Mouse (Mus musculus) forebrain, embryonic 16.5 days (tissue): ENCODE data around the gene Piezo1. TPM values are rescaled to one million over a fixed set of nuclear protein-coding genes. Genes with fewer than 3 reads are reported as not detected.

ENCODE experiments used
- ATAC-seq: fragments of 200-750 bp; cut with Nextera tagmentation; 2 replicates; pipeline ENCODE4 v1.8.0; 2017; ENCODE audit warnings: mild to moderate bottlenecking, moderate library complexity
- H3K27ac ChIP-seq: fragments of 300-500 bp; sonication (generic); 2 replicates; pipeline ENCODE4 v1.5.1; 2014; ENCODE audit warnings: low read length, control low read depth
- H3K27me3 ChIP-seq: fragments of 300-500 bp; sonication (generic); replicated peaks from 2 replicates; pipeline ENCODE4 v1.6.1; 2014; ENCODE audit warnings: low read length; ENCODE audit not compliant: control insufficient read depth, insufficient read depth
- H3K36me3 ChIP-seq: fragments of 300-500 bp; sonication (generic); 2 replicates; pipeline ENCODE4 v1.6.1; 2014; ENCODE audit not compliant: control insufficient read depth, insufficient read depth
- H3K4me1 ChIP-seq: fragments of 300-500 bp; sonication (generic); replicated peaks from 2 replicates; pipeline ENCODE4 v1.6.1; 2014; ENCODE audit warnings: low read length; ENCODE audit not compliant: control insufficient read depth, insufficient read depth
- H3K4me2 ChIP-seq: fragments of 300-500 bp; sonication (generic); 2 replicates; pipeline ENCODE4 v1.6.1; 2014; ENCODE audit warnings: mild to moderate bottlenecking, low read length, control low read depth
- H3K4me3 ChIP-seq: fragments of 300-500 bp; sonication (generic); replicated peaks from 2 replicates; pipeline ENCODE4 v1.5.1; 2014; ENCODE audit warnings: mild to moderate bottlenecking, low read length, control low read depth
- H3K9ac ChIP-seq: fragments of 300-500 bp; sonication (generic); replicated peaks from 2 replicates; pipeline ENCODE4 v1.6.1; 2014; ENCODE audit warnings: low read depth, low read length, control low read depth
- H3K9me3 ChIP-seq: fragments of 300-500 bp; sonication (generic); 2 replicates; pipeline ENCODE4 v1.6.1; 2016; ENCODE audit warnings: low read length; ENCODE audit not compliant: control insufficient read depth
- WGBS: fragments of 180-500 bp; shearing (Covaris S2); extraction: QIAGEN DNeasy Blood & Tissue Kit; methylation state at CpG from one replicate; pipeline ENCODE4 v1.1.7; 2014; 5-methylcytosine and 5-hydroxymethylcytosine counted together
- polyA plus RNA-seq: library from polyadenylated mRNA; unstranded; fragments of >200 nt; fragmentation: Nextera tagmentation; extraction: Ambion mirVana; gene quantifications from 2 replicates; pipeline ENCODE4 v1.2.1, GENCODE M21; 2015

Piezo1 gene
- polyA plus RNA-seq, 1 experiment from 2014 or later, result 1.9 TPM

DNA sequence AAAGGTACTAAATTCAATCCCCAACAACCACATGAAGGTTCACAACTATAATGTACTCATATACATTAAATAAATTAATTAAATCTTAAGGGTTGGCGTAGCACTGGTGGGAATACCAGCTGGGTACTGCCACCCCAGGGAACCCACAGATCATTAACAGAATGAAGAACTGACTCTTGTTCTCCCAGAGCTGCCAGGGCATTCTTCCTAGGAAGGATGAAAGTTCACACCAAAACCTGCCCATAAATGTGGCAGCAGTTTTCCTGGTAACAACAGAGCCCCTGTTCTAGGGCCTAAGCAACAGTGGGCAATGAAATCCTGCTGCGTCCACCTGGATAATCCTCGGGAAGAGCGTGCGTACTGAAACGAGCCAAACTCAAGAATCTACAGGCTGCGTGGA lies 108.8 kb downstream of the Piezo1 start:
- Histone ChIP-seq H3K9me3 (no peaks in the 10 kb centered on the region), H3K27me3 (no peaks in the 10 kb centered on the region), H3K4me3 (peak overlapping the region; percentile 77), H3K4me2 (peak overlapping the region; percentile 94), H3K4me1 (peaks cover 24% of the 10 kb centered on the region), H3K36me3 (no peaks in the 10 kb centered on the region), H3K27ac (peak overlapping the region; percentile 66; the same call in 1 of the 2 replicates), H3K9ac (peak overlapping the region; percentile 81)
- ATAC-seq, result no peak
- WGBS, result 15% methylated on average over 7 of the region's 7 CpGs

DNA sequence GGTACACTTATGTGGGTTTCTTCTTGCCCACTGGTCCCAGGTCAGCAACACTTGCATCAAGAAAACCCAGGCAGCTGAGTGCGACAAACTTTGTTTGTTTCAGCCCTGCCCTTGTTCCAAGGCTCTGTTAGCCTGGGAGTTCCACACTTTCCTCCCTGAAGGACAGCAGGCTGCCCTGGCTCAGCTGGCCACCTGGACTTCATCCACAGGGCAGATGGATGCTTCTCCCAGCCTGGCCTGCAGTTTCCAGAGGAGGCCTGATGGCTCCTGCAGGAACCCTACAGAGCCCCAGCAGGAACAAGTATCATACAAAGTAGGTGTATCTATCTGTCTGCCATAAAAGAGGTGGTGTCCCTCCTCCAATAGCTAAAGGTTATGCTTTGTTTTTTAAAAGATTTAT lies 109.8 kb downstream of the Piezo1 start:
- Histone ChIP-seq H3K27me3 (no peaks in the 10 kb centered on the region), H3K36me3 (peaks cover 3% of the 10 kb centered on the region; the same call in 1 of the 2 replicates)
- 100% methylated on average over 1 of the region's 1 CpGs for WGBS

GRCm38 (mm10) chr8:122439336-122439735 lies 111.8 kb downstream of the Piezo1 start:
- Histone ChIP-seq H3K9me3 (no peaks in the 10 kb centered on the region), H3K4me3 (no peak overlapping the region), H3K9ac (no peak overlapping the region), H3K36me3 (peaks cover 8% of the 10 kb centered on the region; the same call in 1 of the 2 replicates), H3K27ac (no peak overlapping the region), H3K4me2 (no peak overlapping the region), H3K27me3 (no peaks in the 10 kb centered on the region), H3K4me1 (peaks cover 7% of the 10 kb centered on the region)
- ATAC-seq, result no peak
- WGBS, result 92% methylated on average over 16 of the region's 16 CpGs

More for the DNA sequence above, 109.8 kb downstream of the Piezo1 start:
- peaks cover 24% of the 10 kb centered on the region for H3K4me1 ChIP-seq
- no peak overlapping the region for H3K27ac ChIP-seq
- H3K9me3 ChIP-seq, result no peaks in the 10 kb centered on the region
- H3K4me3 ChIP-seq, result no peak overlapping the region
- no peak overlapping the region for H3K9ac ChIP-seq
- no peak for ATAC-seq
- H3K4me2 ChIP-seq, result no peak overlapping the region

DNA sequence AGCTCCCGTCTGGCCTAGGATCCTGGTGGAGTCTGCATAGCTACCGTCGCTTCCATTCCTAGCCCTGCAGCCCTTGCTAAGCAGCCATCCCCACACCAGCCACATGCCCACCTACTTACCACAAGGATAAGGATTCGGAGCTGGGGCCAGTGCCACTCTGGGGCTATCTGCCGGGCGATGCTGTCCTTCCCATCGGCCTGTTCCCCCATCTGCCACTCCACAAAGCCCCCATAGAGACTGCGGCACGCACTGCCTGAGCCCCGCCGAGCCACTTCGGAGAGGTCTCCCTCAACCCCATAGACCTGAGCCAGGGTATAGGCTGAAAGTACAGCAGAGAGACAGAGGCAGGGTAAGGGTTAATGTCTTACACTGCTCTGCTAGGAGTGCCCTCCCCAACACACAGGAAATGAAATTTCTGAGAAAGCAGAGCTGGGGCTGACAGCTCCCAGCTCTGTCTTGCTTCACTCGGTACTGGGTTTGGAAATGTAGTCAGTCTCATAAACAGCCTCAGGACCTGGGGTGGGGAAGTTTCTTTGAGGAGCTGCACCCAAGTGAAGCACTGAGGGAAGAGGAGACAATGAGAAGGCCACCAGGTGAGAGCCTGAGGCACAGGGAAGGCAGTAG lies 113.3 kb downstream of the Piezo1 start:
- Histone ChIP-seq H3K27me3 (no peaks in the 10 kb centered on the region), H3K4me1 (peaks cover 8% of the 10 kb centered on the region), H3K36me3 (peaks cover 8% of the 10 kb centered on the region; the same call in 1 of the 2 replicates), H3K4me3 (no peak overlapping the region), H3K9ac (no peak overlapping the region), H3K27ac (no peak overlapping the region), H3K4me2 (no peak overlapping the region), H3K9me3 (no peaks in the 10 kb centered on the region)
- WGBS, result 92% methylated on average over 13 of the region's 13 CpGs
- ATAC-seq, result no peak

DNA sequence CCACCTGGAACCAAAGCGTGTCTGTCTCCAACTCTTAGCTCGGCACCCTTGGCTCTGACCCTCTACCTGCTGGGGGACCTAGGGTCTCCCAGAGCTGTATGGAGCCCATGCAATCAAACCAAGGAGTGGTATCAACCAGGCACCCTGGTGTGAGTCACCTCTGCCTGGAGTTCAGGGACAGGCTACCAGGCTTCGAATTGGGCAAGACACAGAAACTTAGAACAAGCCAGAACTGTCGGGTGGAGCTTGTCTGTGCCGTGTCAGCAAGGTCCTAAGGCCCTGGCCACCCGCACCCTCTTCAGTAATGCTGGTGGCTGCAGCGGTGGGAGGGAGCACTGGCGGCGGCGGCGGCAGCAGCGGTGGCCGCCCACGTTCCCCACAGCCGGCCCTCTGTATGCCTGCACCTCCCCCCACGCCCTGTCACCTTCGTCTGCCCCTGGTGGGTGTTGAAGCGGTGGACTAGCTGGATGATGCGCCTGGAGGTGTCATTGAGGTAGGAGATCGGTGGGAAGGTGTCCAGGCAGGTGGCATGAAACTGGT lies 114.5 kb downstream of the Piezo1 start:
- H3K9ac ChIP-seq, result no peak overlapping the region
- H3K4me3 ChIP-seq, result no peak overlapping the region
- H3K27me3 ChIP-seq, result no peaks in the 10 kb centered on the region
- ATAC-seq, result no peak
- WGBS, result 95% methylated on average over 20 of the region's 20 CpGs
- H3K9me3 ChIP-seq, result no peaks in the 10 kb centered on the region
- no peak overlapping the region for H3K27ac ChIP-seq
- peaks cover 8% of the 10 kb centered on the region; the same call in 1 of the 2 replicates for H3K36me3 ChIP-seq
- peaks cover 11% of the 10 kb centered on the region for H3K4me1 ChIP-seq
- H3K4me2 ChIP-seq, result no peak overlapping the region

- ATAC-seq, result no peak
- H3K27me3 ChIP-seq, result no peaks in the 10 kb centered on the region
- H3K4me3 ChIP-seq, result no peak overlapping the region
- WGBS, result 94% methylated on average over 9 of the region's 9 CpGs
- H3K9me3 ChIP-seq, result no peaks in the 10 kb centered on the region
- H3K9ac ChIP-seq, result no peak overlapping the region
- peaks cover 8% of the 10 kb centered on the region; the same call in 1 of the 2 replicates for H3K36me3 ChIP-seq
- H3K4me2 ChIP-seq, result no peak overlapping the region
- no peak overlapping the region for H3K27ac ChIP-seq
- H3K4me1 ChIP-seq, result peaks cover 11% of the 10 kb centered on the region
These were observed 115.0 kb downstream of the Piezo1 start for GRCm38 (mm10) chr8:122436146-122436545.

DNA sequence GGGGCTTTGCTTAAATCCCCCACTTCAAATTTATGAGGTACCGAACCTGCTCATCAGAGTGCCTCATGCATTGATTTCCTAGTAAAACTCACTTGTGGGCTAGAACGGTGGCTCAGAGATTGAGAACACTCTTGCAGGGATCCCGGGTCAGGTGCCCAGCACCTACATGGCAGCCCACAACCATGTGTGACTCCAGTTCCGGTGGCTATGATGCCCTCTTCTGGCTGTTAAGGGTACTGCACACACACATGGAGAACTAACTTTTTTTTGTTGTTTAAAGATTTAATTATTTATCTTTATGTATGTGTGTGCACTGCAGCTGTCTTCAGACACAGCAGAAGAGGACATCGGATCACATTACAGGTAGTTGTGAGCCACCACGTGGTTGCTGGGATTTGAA lies 115.8 kb downstream of the Piezo1 start:
- ATAC-seq, result no peak
- Histone ChIP-seq H3K4me1 (peaks cover 11% of the 10 kb centered on the region), H3K27ac (no peak overlapping the region), H3K27me3 (no peaks in the 10 kb centered on the region), H3K4me3 (no peak overlapping the region), H3K36me3 (peaks cover 8% of the 10 kb centered on the region; the same call in 1 of the 2 replicates), H3K9ac (no peak overlapping the region), H3K9me3 (no peaks in the 10 kb centered on the region), H3K4me2 (no peak overlapping the region)
- WGBS, result 91% methylated on average over 6 of the region's 6 CpGs

GRCm38 (mm10) chr8:122433269-122433905 lies 117.7 kb downstream of the Piezo1 start:
- 65% methylated on average over 11 of the region's 11 CpGs for whole genome bisulfite sequencing
- Histone ChIP-seq H3K4me2 (no peak overlapping the region), H3K4me3 (no peak overlapping the region), H3K9me3 (no peaks in the 10 kb centered on the region), H3K27me3 (no peaks in the 10 kb centered on the region), H3K4me1 (peaks cover 11% of the 10 kb centered on the region), H3K27ac (no peak overlapping the region), H3K36me3 (peaks cover 8% of the 10 kb centered on the region; the same call in 1 of the 2 replicates), H3K9ac (no peak overlapping the region)
- ATAC-seq, result no peak

DNA sequence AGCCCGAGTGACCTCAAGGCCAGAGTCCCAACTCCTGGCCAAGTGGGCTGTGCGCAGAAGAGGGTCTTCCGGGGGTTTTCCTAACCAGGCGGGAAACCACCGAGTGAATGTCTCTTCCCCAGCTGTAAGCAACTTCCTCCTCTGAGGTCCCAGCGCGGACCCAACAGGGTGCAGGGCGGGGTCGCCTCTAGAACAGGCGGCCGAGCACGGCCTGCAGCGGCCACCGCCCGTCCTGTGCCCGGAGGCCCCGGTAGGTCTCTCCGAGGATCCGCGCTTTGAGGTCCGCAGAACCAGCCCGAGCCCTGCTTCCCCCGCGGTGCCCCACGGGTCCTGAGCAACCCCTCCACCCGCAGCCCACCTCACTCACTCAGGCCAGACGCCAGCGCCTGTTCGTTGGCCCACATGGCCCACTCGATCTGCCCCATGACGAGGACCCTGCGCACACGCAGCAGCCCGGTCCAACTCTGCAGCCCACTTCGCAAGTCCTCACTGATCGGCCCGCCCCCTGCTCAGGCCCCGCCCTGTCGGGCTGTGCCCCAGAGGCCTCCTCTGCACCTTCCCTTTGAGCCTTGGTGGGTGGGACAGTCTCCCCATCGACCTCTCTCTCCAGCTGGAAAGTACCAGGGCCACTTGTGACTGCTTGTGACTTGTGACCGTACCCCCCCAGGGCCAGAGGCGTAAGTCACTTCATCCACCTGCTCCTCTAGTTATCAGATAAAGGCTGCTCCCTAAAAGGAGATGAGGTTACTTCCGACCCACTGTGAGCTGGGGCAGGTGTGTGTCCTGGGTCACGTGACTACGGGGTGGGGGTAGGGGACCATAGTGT lies 118.5 kb downstream of the Piezo1 start, which contains the start of gene Cyba:
TSS of gene Cyba (minus strand) at position 488 of the 826 bp plus-strand sequence.
- Histone ChIP-seq H3K9ac (peak within 1 kb of the TSS; percentile 40; the same call in 1 of the 2 replicates), H3K4me3 (peak within 1 kb of the TSS; percentile 33), H3K27me3 (no peaks in the 10 kb centered on the region), H3K4me1 (peaks cover 11% of the 10 kb centered on the region), H3K27ac (no peak within 1 kb of the TSS), H3K9me3 (no peaks in the 10 kb centered on the region), H3K4me2 (peak within 1 kb of the TSS; percentile 57), H3K36me3 (peaks cover 8% of the 10 kb centered on the region; the same call in 1 of the 2 replicates)
- WGBS, result 5% methylated on average over 45 of the region's 45 CpGs
- ATAC-seq, result peak; percentile 69; the same call in 1 of the 2 replicates
